Mouse (Mus musculus) forebrain, embryonic 14.5 days (tissue): ENCODE measurements around the gene Sept9. TPM values are rescaled to one million over a fixed set of nuclear protein-coding genes. Genes with fewer than 3 reads are reported as not detected.

ENCODE experiments used
- ATAC-seq: fragments of 200-750 bp; cut with Nextera tagmentation; 2 replicates; pipeline ENCODE4 v1.8.0; 2017; ENCODE audit warnings: mild to moderate bottlenecking, moderate library complexity
- DNase-seq: peaks from one replicate; pipeline ENCODE4 v3.0.0-alpha.2; 2015; ENCODE audit warnings: low spot score
- H3K27ac ChIP-seq: fragments of 300-500 bp; sonication (generic); 2 replicates; pipeline ENCODE4 v1.5.1; 2014; ENCODE audit warnings: low read depth, mild to moderate bottlenecking, control low read depth, low read length, moderate library complexity
- H3K27me3 ChIP-seq: fragments of 300-500 bp; sonication (generic); replicated peaks from 2 replicates; pipeline ENCODE4 v1.6.1; 2014; ENCODE audit warnings: low read length, control low read depth, mixed read lengths; ENCODE audit not compliant: control insufficient read depth, insufficient read depth
- H3K36me3 ChIP-seq: fragments of 300-500 bp; sonication (generic); 2 replicates; pipeline ENCODE4 v1.6.1; 2014; ENCODE audit warnings: low read length, control low read depth; ENCODE audit not compliant: control insufficient read depth, insufficient read depth
- H3K4me1 ChIP-seq: fragments of 300-500 bp; sonication (generic); 2 replicates; pipeline ENCODE4 v1.6.1; 2014; ENCODE audit warnings: antibody characterized with exemption, low read length, control low read depth; ENCODE audit not compliant: control insufficient read depth, insufficient read depth
- H3K4me2 ChIP-seq: fragments of 300-500 bp; sonication (generic); 2 replicates; pipeline ENCODE4 v1.6.1; 2014; ENCODE audit warnings: mild to moderate bottlenecking, control low read depth, low read length
- H3K4me3 ChIP-seq: fragments of 300-500 bp; sonication (generic); 2 replicates; pipeline ENCODE4 v1.5.1; 2014; ENCODE audit warnings: low read depth, low read length, control low read depth
- H3K9ac ChIP-seq: fragments of 300-500 bp; sonication (generic); 2 replicates; pipeline ENCODE4 v1.6.1; 2014; ENCODE audit warnings: mild to moderate bottlenecking, low read length, control low read depth, moderate library complexity
- H3K9me3 ChIP-seq: fragments of 300-500 bp; sonication (generic); replicated peaks from 2 replicates; pipeline ENCODE4 v1.6.1; 2016; ENCODE audit warnings: low read length, control low read depth, mixed read lengths; ENCODE audit not compliant: control insufficient read depth
- WGBS: fragments of 180-500 bp; shearing (Covaris S2); extraction: QIAGEN DNeasy Blood & Tissue Kit; methylation state at CpG from one replicate; pipeline ENCODE4 v1.1.7; 2014; 5-methylcytosine and 5-hydroxymethylcytosine counted together
- polyA plus RNA-seq: library from polyadenylated mRNA; unstranded; fragments of >200 nt; fragmentation: Nextera tagmentation; extraction: Ambion mirVana; gene quantifications from 2 replicates; pipeline ENCODE4 v1.2.1, GENCODE M21; 2014

Gene Sept9
- polyA plus RNA-seq, 1 experiment from 2014 or later = 113 TPM

- peak; percentile 82 for ATAC-seq
- peak overlapping the region; percentile 63; the same call in 1 of the 2 replicates for H3K27ac ChIP-seq
- H3K9me3 ChIP-seq = no peaks in the 10 kb centered on the region
- H3K9ac ChIP-seq = no peak overlapping the region
- H3K27me3 ChIP-seq = no peaks in the 10 kb centered on the region
- peak; percentile 81 for DNase-seq
- H3K4me1 ChIP-seq = peaks cover 9% of the 10 kb centered on the region
- 65% methylated on average over 19 of the region's 19 CpGs for WGBS
- no peak overlapping the region for H3K4me2 ChIP-seq
- H3K4me3 ChIP-seq = no peak overlapping the region
- no peaks in the 10 kb centered on the region for H3K36me3 ChIP-seq
Measured at GRCm38 (mm10) chr11:117169801-117170565, 29.5 kb upstream of the Sept9 start.

- WGBS = 39% methylated on average over 18 of the region's 18 CpGs
- H3K4me3 ChIP-seq = no peak overlapping the region
Measured at GRCm38 (mm10) chr11:117174098-117174892, 25.2 kb upstream of the Sept9 start.

GRCm38 (mm10) chr11:117174924-117175323, 24.5 kb upstream of the Sept9 start:
- Histone ChIP-seq H3K9ac (peak overlapping the region; percentile 29; the same call in 1 of the 2 replicates), H3K4me3 (no peak overlapping the region), H3K4me1 (peaks cover 9% of the 10 kb centered on the region), H3K36me3 (no peaks in the 10 kb centered on the region), H3K4me2 (peak overlapping the region; percentile 36), H3K27ac (no peak overlapping the region), H3K9me3 (no peaks in the 10 kb centered on the region), H3K27me3 (no peaks in the 10 kb centered on the region)
- ATAC-seq (no peak), DNase-seq (peak; percentile 11)
- WGBS = 57% methylated on average over 15 of the region's 15 CpGs

More at GRCm38 (mm10) chr11:117174098-117174892, 25.2 kb upstream of the Sept9 start:
- no peak for ATAC-seq
- no peak overlapping the region for H3K27ac ChIP-seq
- no peaks in the 10 kb centered on the region for H3K36me3 ChIP-seq
- H3K27me3 ChIP-seq = no peaks in the 10 kb centered on the region
- peaks cover 9% of the 10 kb centered on the region for H3K4me1 ChIP-seq
- peak overlapping the region; percentile 29; the same call in 1 of the 2 replicates for H3K9ac ChIP-seq
- peak; percentile 60 for DNase-seq
- no peaks in the 10 kb centered on the region for H3K9me3 ChIP-seq
- peak overlapping the region; percentile 36 for H3K4me2 ChIP-seq

- ATAC-seq (no peak), DNase-seq (no peak)
- Histone ChIP-seq H3K27me3 (no peaks in the 10 kb centered on the region), H3K4me1 (peaks cover 9% of the 10 kb centered on the region), H3K27ac (no peak overlapping the region), H3K4me2 (no peak overlapping the region), H3K4me3 (no peak overlapping the region), H3K9me3 (no peaks in the 10 kb centered on the region), H3K9ac (no peak overlapping the region), H3K36me3 (no peaks in the 10 kb centered on the region)
- 74% methylated on average over 12 of the region's 12 CpGs for WGBS
Measured at GRCm38 (mm10) chr11:117175472-117175871, 24.0 kb upstream of the Sept9 start.

- no peak overlapping the region for H3K9ac ChIP-seq
- no peaks in the 10 kb centered on the region for H3K36me3 ChIP-seq
- H3K4me2 ChIP-seq = no peak overlapping the region
- DNase-seq = peak; percentile 45
- H3K4me3 ChIP-seq = no peak overlapping the region
- H3K9me3 ChIP-seq = no peaks in the 10 kb centered on the region
- no peak for ATAC-seq
- 36% methylated on average over 5 of the region's 5 CpGs for WGBS
- H3K27me3 ChIP-seq = no peaks in the 10 kb centered on the region
- no peak overlapping the region for H3K27ac ChIP-seq
- peaks cover 9% of the 10 kb centered on the region for H3K4me1 ChIP-seq
Measured at GRCm38 (mm10) chr11:117176304-117176703, 23.2 kb upstream of the Sept9 start.

- no peaks in the 10 kb centered on the region for H3K27me3 ChIP-seq
- peaks cover 9% of the 10 kb centered on the region for H3K4me1 ChIP-seq
- H3K27ac ChIP-seq = no peak overlapping the region
- no peak overlapping the region for H3K4me2 ChIP-seq
- H3K9me3 ChIP-seq = peaks cover 1% of the 10 kb centered on the region
- no peaks in the 10 kb centered on the region for H3K36me3 ChIP-seq
- no peak overlapping the region for H3K9ac ChIP-seq
- no peak overlapping the region for H3K4me3 ChIP-seq
- 83% methylated on average over 5 of the region's 5 CpGs for WGBS
- DNase-seq = no peak
- peak; percentile 33; the same call in 1 of the 2 replicates for ATAC-seq
Measured at GRCm38 (mm10) chr11:117176900-117177299, 22.6 kb upstream of the Sept9 start.

GRCm38 (mm10) chr11:117177303-117177979, 22.0 kb upstream of the Sept9 start:
- Histone ChIP-seq H3K9ac (no peak overlapping the region), H3K4me1 (peaks cover 9% of the 10 kb centered on the region), H3K27me3 (no peaks in the 10 kb centered on the region), H3K36me3 (no peaks in the 10 kb centered on the region), H3K4me3 (no peak overlapping the region), H3K9me3 (peaks cover 6% of the 10 kb centered on the region), H3K27ac (no peak overlapping the region), H3K4me2 (no peak overlapping the region)
- WGBS = 58% methylated on average over 8 of the region's 11 CpGs
- ATAC-seq = peak; percentile 84
- DNase-seq = peak; percentile 91

GRCm38 (mm10) chr11:117179902-117180301, 19.6 kb upstream of the Sept9 start:
- no peak for ATAC-seq
- peaks cover 1% of the 10 kb centered on the region; the same call in 1 of the 2 replicates for H3K4me1 ChIP-seq
- H3K27me3 ChIP-seq = no peaks in the 10 kb centered on the region
- no peak overlapping the region for H3K4me2 ChIP-seq
- DNase-seq = no peak
- WGBS = 84% methylated on average over 5 of the region's 5 CpGs
- no peak overlapping the region for H3K9ac ChIP-seq
- H3K4me3 ChIP-seq = no peak overlapping the region
- H3K9me3 ChIP-seq = peaks cover 8% of the 10 kb centered on the region
- no peak overlapping the region for H3K27ac ChIP-seq
- H3K36me3 ChIP-seq = no peaks in the 10 kb centered on the region
